Mouse (Mus musculus): ENCODE results near the gene Ppara. TPM values are rescaled to one million over a fixed set of nuclear protein-coding genes. Genes with fewer than 3 reads are reported as not detected.

Gene Ppara
- polyA plus RNA-seq, 1 experiment from 2014 or later = 20.5 TPM

GRCm38 (mm10) chr15:85698345-85699034 is 36.3 kb upstream of the Ppara start:
- 80% methylated on average over 14 of the region's 14 CpGs for WGBS
- Histone ChIP-seq H3K9me3 (replicated peaks) (no peaks in the 10 kb centered on the region), H3K27me3 (no peaks in the 10 kb centered on the region), H3K4me3 (no peak overlapping the region), H3K9ac (no peak overlapping the region), H3K4me1 (replicated peaks) (peaks cover 7% of the 10 kb centered on the region; the same call in 1 of the 2 replicates), H3K4me2 (no peak overlapping the region), H3K27ac (no peak overlapping the region), H3K36me3 (peaks cover 88% of the 10 kb centered on the region)
- no peak for ATAC-seq (replicated peaks; ENCODE audit: insufficient number of reproducible peaks, insufficient read depth, low FRiP score, low read depth)

DNA sequence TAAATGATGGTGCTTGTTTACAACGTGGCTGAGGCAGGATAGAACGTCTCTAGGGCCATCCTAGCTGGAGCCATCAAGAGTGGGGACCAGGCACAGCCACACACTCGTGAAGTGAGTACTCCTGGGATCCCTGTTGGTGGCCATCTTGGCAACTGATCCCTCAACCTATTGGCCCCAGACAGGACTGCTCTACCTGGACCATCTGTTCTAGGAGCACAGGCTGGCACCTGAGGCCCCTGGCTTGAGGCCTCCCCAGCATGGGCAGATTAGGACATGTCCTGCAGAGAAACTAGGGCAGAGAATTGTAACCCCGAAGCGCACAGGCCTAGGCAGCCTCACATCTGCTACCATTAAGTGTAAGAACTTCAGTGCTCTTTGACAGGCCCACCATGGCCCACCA is 35.3 kb upstream of the Ppara start:
- Histone ChIP-seq H3K4me3 (no peak overlapping the region), H3K36me3 (peaks cover 88% of the 10 kb centered on the region), H3K4me2 (no peak overlapping the region), H3K4me1 (replicated peaks) (peaks cover 7% of the 10 kb centered on the region; the same call in 1 of the 2 replicates), H3K27me3 (no peaks in the 10 kb centered on the region), H3K9ac (no peak overlapping the region), H3K9me3 (replicated peaks) (no peaks in the 10 kb centered on the region), H3K27ac (no peak overlapping the region)
- 92% methylated on average over 5 of the region's 5 CpGs for WGBS
- no peak for ATAC-seq (replicated peaks; ENCODE audit: insufficient number of reproducible peaks, insufficient read depth, low FRiP score, low read depth)

- Histone ChIP-seq H3K4me3 (no peak overlapping the region), H3K9me3 (replicated peaks) (no peaks in the 10 kb centered on the region), H3K27ac (no peak overlapping the region), H3K9ac (no peak overlapping the region), H3K4me1 (replicated peaks) (peaks cover 7% of the 10 kb centered on the region; the same call in 1 of the 2 replicates), H3K36me3 (peaks cover 88% of the 10 kb centered on the region), H3K4me2 (no peak overlapping the region), H3K27me3 (no peaks in the 10 kb centered on the region)
- ATAC-seq (replicated peaks; ENCODE audit: insufficient number of reproducible peaks, insufficient read depth, low FRiP score, low read depth) = no peak
- 85% methylated on average over 13 of the region's 13 CpGs for WGBS
Measured at GRCm38 (mm10) chr15:85699862-85700501, 34.8 kb upstream of the Ppara start.

GRCm38 (mm10) chr15:85700716-85701115 is 34.1 kb upstream of the Ppara start:
- no peak overlapping the region for H3K27ac ChIP-seq
- no peak overlapping the region for H3K9ac ChIP-seq
- peaks cover 87% of the 10 kb centered on the region for H3K36me3 ChIP-seq
- H3K27me3 ChIP-seq = no peaks in the 10 kb centered on the region
- H3K4me3 ChIP-seq = no peak overlapping the region
- no peak for ATAC-seq (replicated peaks; ENCODE audit: insufficient number of reproducible peaks, insufficient read depth, low FRiP score, low read depth)
- H3K4me2 ChIP-seq = no peak overlapping the region
- peaks cover 7% of the 10 kb centered on the region; the same call in 1 of the 2 replicates for H3K4me1 ChIP-seq (replicated peaks)
- 79% methylated on average over 9 of the region's 9 CpGs for whole genome bisulfite sequencing
- H3K9me3 ChIP-seq (replicated peaks) = no peaks in the 10 kb centered on the region

GRCm38 (mm10) chr15:85701128-85701930 is 33.5 kb upstream of the Ppara start:
- Histone ChIP-seq H3K4me1 (replicated peaks) (peaks cover 7% of the 10 kb centered on the region; the same call in 1 of the 2 replicates), H3K9me3 (replicated peaks) (no peaks in the 10 kb centered on the region), H3K9ac (no peak overlapping the region), H3K4me2 (no peak overlapping the region), H3K27me3 (no peaks in the 10 kb centered on the region), H3K27ac (no peak overlapping the region), H3K36me3 (peaks cover 81% of the 10 kb centered on the region), H3K4me3 (no peak overlapping the region)
- no peak for ATAC-seq (replicated peaks; ENCODE audit: insufficient number of reproducible peaks, insufficient read depth, low FRiP score, low read depth)
- WGBS = 74% methylated on average over 10 of the region's 10 CpGs

- Histone ChIP-seq H3K27me3 (no peaks in the 10 kb centered on the region), H3K27ac (no peak overlapping the region), H3K4me3 (no peak overlapping the region), H3K36me3 (peaks cover 71% of the 10 kb centered on the region), H3K9ac (no peak overlapping the region), H3K4me2 (no peak overlapping the region), H3K9me3 (replicated peaks) (no peaks in the 10 kb centered on the region), H3K4me1 (replicated peaks) (peaks cover 7% of the 10 kb centered on the region; the same call in 1 of the 2 replicates)
- ATAC-seq (replicated peaks; ENCODE audit: insufficient number of reproducible peaks, insufficient read depth, low FRiP score, low read depth) = no peak
- 79% methylated on average over 13 of the region's 13 CpGs for WGBS
Measured at GRCm38 (mm10) chr15:85702411-85702951, 32.3 kb upstream of the Ppara start.

DNA sequence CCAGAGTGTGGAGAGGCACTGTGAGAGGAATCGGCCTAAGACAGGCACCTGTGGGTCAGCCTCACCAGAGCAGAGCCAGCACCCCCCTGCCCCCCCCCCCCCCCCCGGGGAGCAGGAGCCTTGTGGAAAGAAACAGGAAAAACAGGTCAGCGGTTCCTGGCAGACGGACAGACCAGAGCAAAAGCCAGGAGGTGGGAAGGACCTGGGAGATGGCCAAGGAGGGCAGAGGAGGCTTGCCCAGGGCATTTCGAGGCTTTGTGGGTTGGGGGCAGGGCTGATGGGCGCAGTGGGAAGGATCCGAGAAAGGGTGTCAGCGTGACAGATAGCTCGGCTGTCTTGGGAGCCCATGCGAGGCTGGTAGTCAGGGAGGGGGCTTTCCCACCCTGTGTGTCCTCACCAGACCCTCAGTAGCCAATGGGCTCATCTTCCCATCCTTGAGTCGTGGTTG is 31.6 kb upstream of the Ppara start:
- no peak overlapping the region for H3K27ac ChIP-seq
- 67% methylated on average over 11 of the region's 11 CpGs for WGBS

DNA sequence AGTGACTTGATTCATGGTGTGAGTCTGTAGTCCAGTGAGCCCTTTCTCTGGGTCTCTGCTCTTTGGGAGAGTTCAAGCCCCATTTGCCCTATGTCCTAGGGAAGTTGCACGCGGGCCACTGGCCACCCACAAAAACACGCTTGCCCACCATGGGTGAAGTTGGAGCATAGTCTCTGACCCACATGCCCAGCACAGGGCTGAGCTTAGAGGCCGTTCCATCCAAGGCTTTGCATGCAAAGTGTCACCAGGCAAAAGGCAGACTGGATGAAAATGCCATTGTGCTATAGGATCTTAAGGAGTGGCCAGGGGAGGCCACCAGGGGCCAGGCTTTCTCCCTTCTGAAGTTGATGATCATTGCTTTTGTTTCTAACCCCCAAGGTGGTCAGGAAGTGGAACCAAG is 30.9 kb upstream of the Ppara start:
- Histone ChIP-seq H3K36me3 (peaks cover 61% of the 10 kb centered on the region), H3K27me3 (no peaks in the 10 kb centered on the region), H3K4me2 (no peak overlapping the region), H3K9me3 (replicated peaks) (no peaks in the 10 kb centered on the region), H3K27ac (no peak overlapping the region), H3K4me3 (no peak overlapping the region), H3K4me1 (replicated peaks) (peaks cover 8% of the 10 kb centered on the region), H3K9ac (no peak overlapping the region)
- ATAC-seq (replicated peaks; ENCODE audit: insufficient number of reproducible peaks, insufficient read depth, low FRiP score, low read depth) = no peak
- WGBS = 89% methylated on average over 4 of the region's 4 CpGs

More for the DNA sequence above, 31.6 kb upstream of the Ppara start:
- no peaks in the 10 kb centered on the region for H3K27me3 ChIP-seq
- H3K4me2 ChIP-seq = no peak overlapping the region
- no peak for ATAC-seq (replicated peaks; ENCODE audit: insufficient number of reproducible peaks, insufficient read depth, low FRiP score, low read depth)
- H3K36me3 ChIP-seq = peaks cover 67% of the 10 kb centered on the region
- H3K9ac ChIP-seq = no peak overlapping the region
- no peaks in the 10 kb centered on the region for H3K9me3 ChIP-seq (replicated peaks)
- H3K4me1 ChIP-seq (replicated peaks) = peaks cover 7% of the 10 kb centered on the region; the same call in 1 of the 2 replicates
- no peak overlapping the region for H3K4me3 ChIP-seq

DNA sequence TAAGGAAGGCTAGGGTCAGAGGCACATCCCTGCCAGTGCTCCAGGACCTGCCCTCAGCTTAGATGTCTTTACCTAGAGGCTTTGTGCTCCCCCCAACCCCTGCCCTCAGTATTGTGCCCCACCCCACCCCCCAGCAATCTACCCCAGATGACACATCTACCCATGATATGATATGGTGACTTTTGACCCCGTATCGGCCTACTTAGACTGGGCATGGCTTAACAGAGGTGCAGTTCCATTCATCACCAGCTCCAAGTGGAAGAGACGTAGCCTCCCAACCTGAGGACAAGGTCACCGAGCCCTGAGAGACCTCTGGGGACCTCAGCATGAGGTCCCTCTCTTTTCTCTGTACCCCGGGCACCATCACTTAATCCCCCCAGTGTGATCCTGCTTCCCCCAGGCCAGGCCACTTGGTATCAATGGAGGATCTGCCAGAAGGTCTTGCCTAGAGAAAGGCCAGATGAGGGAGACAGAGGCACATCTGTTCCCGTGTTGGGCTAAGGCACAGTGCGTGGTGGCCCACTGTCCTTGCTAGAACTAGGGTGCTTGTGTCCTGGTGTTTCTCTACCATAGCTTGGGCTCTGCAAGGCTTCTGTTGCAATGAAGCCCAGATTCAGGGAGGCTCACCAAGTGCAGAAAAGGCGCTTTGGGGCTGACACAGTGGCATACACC is 30.3 kb upstream of the Ppara start:
- no peak overlapping the region for H3K9ac ChIP-seq
- WGBS = 80% methylated on average over 8 of the region's 8 CpGs
- H3K36me3 ChIP-seq = peaks cover 54% of the 10 kb centered on the region
- no peak overlapping the region for H3K27ac ChIP-seq
- H3K27me3 ChIP-seq = no peaks in the 10 kb centered on the region
- ATAC-seq (replicated peaks; ENCODE audit: insufficient number of reproducible peaks, insufficient read depth, low FRiP score, low read depth) = no peak
- no peak overlapping the region for H3K4me3 ChIP-seq
- H3K4me2 ChIP-seq = no peak overlapping the region
- peaks cover 15% of the 10 kb centered on the region for H3K4me1 ChIP-seq (replicated peaks)
- H3K9me3 ChIP-seq (replicated peaks) = no peaks in the 10 kb centered on the region

DNA sequence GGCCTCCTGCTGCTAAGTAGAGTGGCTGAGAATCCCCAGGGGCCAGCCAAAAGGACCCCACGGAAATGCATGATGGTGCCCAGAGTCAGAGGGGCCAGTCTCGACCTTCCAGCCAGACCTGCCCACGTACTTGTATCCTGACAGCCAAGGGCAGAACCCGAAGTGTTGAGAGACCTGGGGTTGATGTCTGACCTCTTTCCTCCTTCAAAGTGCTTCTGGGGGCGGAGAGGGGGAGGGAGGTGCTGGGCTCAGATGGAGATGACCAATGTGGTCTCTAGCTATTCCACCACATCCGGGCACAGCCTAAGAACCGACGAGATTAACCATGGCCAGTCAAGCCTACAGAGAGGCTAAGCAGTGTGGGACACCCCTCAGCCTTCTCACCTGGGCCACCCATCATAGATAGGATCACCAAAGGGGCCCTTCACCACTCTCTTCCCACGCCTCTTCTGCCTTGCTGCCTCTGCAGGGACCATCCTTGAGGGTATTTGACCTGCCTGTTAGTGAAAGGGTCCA is 29.7 kb upstream of the Ppara start:
- Histone ChIP-seq H3K9me3 (replicated peaks) (no peaks in the 10 kb centered on the region), H3K4me2 (no peak overlapping the region), H3K4me3 (no peak overlapping the region), H3K4me1 (replicated peaks) (peaks cover 20% of the 10 kb centered on the region), H3K27ac (no peak overlapping the region), H3K9ac (no peak overlapping the region), H3K27me3 (no peaks in the 10 kb centered on the region), H3K36me3 (peaks cover 51% of the 10 kb centered on the region)
- ATAC-seq (replicated peaks; ENCODE audit: insufficient number of reproducible peaks, insufficient read depth, low FRiP score, low read depth) = no peak
- 77% methylated on average over 9 of the region's 9 CpGs for WGBS
